Mouse (Mus musculus) ES-E14 (cell line): ENCODE data around the gene Ybx2.

Experiments
- CHD2 ChIP-seq: IDR thresholded peaks from 2 replicates; pipeline ENCODE4 v1.6.1; 2014; ENCODE audit warnings: mild to moderate bottlenecking, low read depth, low read length, inconsistent platforms
- HCFC1 ChIP-seq: IDR thresholded peaks from 2 replicates; pipeline ENCODE4 v1.6.1; 2012; ENCODE audit warnings: low read length, inconsistent platforms, borderline replicate concordance; ENCODE audit not compliant: insufficient read depth
- MAFK ChIP-seq: IDR thresholded peaks from 2 replicates; pipeline ENCODE4 v1.6.1; 2014; ENCODE audit warnings: mild to moderate bottlenecking, low read depth, low read length, inconsistent platforms; ENCODE audit not compliant: insufficient read depth
- ZNF384 ChIP-seq: IDR thresholded peaks from 2 replicates; pipeline ENCODE4 v1.6.1; 2012; ENCODE audit warnings: low read depth, low read length, inconsistent platforms

DNA sequence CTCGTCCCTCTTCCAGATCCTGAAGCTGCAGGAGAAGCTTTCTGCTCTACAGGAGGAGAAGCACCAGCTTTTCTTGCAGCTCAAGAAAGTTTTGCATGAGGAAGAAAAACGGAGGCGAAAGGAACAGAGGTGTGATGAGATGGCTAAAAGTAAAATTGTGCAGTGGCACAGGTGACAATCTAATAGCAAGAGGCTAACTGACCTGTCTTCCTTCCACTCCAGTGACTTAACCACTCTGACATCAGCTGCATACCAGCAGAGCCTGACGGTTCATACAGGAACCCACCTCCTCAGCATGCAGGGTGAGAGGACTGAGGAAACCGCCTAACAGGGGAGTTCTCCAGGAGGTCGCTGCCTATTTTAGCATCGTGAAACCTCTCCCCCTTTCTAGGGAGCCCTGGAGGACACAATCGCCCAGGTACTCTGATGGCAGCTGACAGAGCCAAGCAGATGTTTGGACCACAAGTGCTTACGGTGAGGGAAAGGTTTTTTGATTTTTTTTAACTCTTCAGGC lies 20.6 kb upstream of the Ybx2 start:
- TF ChIP-seq HCFC1 (no peak), CHD2 (no peak), ZNF384 (no peak), MAFK (no peak)
